Mouse (Mus musculus): ENCODE results near the gene Ugt2b5. TPM values are rescaled to one million over a fixed set of nuclear protein-coding genes. Genes with fewer than 3 reads are reported as not detected.
"Not testable (repeated sequence)": the region's sequence is repeated elsewhere in the genome, so short reads cannot be mapped to it uniquely, and the experiment has no call there.

Ugt2b5 gene
- not detected for total RNA-seq (2021)
- long read RNA-seq, result 0 reads

GRCm38 (mm10) chr5:87140196-87140595, at the start of gene Ugt2b5:
Gene Ugt2b5 (minus strand): TSS chr5:87140318.
- not testable (repeated sequence) for DNase-seq (ENCODE audit: low spot score in 2 of 2)

GRCm38 (mm10) chr5:87175780-87176179, 35.7 kb upstream of the Ugt2b5 start:
- DNase-seq (ENCODE audit: low spot score in 2 of 2), result not testable (repeated sequence)

- DNase-seq (ENCODE audit: low spot score in 2 of 2), result no peak
Measured at GRCm38 (mm10) chr5:87174671-87175070, 34.6 kb upstream of the Ugt2b5 start.

- DNase-seq (ENCODE audit: low spot score in 2 of 2), result no peak
Measured at GRCm38 (mm10) chr5:87147741-87148454, 7.8 kb upstream of the Ugt2b5 start.

GRCm38 (mm10) chr5:87142865-87143456, 2.8 kb upstream of the Ugt2b5 start:
- DNase-seq (ENCODE audit: low spot score in 2 of 2), result peak; percentile 14 to 47

GRCm38 (mm10) chr5:87103697-87104096, 36.4 kb downstream of the Ugt2b5 start:
- not testable (repeated sequence) for DNase-seq (ENCODE audit: low spot score in 2 of 2)

- DNase-seq (ENCODE audit: low spot score in 2 of 2), result no peak
Measured at GRCm38 (mm10) chr5:87092346-87093027, 47.6 kb downstream of the Ugt2b5 start, which contains the start of gene Ugt2b36. Gene Ugt2b36 (minus strand): TSS chr5:87092555.

GRCm38 (mm10) chr5:87091111-87091510, 49.0 kb downstream of the Ugt2b5 start:
- no peak for DNase-seq (ENCODE audit: low spot score in 2 of 2)

GRCm38 (mm10) chr5:87089264-87089663, 50.9 kb downstream of the Ugt2b5 start:
- DNase-seq (ENCODE audit: low spot score in 2 of 2), result no peak

- DNase-seq (ENCODE audit: low spot score in 2 of 2), result no peak
Measured at GRCm38 (mm10) chr5:87086269-87086668, 53.8 kb downstream of the Ugt2b5 start.

Other genes starting within 250 kb of the Ugt2b5 start
- not detected for gene Ugt2b34, start 233.4 kb downstream of the Ugt2b5 start, total RNA-seq (2021)
- not detected for gene Ugt2b1, start 213.8 kb downstream of the Ugt2b5 start, total RNA-seq (2021)
- gene Ugt2b35, start 139.5 kb downstream of the Ugt2b5 start, total RNA-seq (2021), result not detected
- gene Ugt2b36, start 47.8 kb downstream of the Ugt2b5 start, total RNA-seq (2021), result not detected
- gene Ugt2b37, start 114.5 kb upstream of the Ugt2b5 start, total RNA-seq (2021), result not detected
- gene Ugt2a3, start 196.9 kb upstream of the Ugt2b5 start, total RNA-seq (2021), result not detected

Data from layer of hippocampus, adult 18-20 months (tissue).